Comparison of ENCODE assay signal across 16 mouse cellular contexts in genomic region chr6:6167339-6168126, GRCm38 (mm10).
"Had no signal": no experiment of that assay in that cellular context is flagged by ENCODE, and none has a peak within 500 bp of the region (broad histone marks: within the 10 kb centered on the region; RNA-seq: fewer than 3 reads in every experiment).

No protein-coding gene starts in this region.

- H3K27ac ChIP-seq: liver, embryonic 13.5 days; lung, embryonic 15.5 days; macrophage; midbrain, embryonic 12.5 days; stomach, embryonic 15.5 days had no signal

- H3K4me1 ChIP-seq: liver, embryonic 13.5 days; megakaryocyte, embryonic 14.5 days; stomach, embryonic 15.5 days had no signal

- H3K4me3 ChIP-seq: limb, embryonic 12.5 days; liver, embryonic 13.5 days; lung, embryonic 15.5 days; megakaryocyte, embryonic 14.5 days; midbrain, embryonic 12.5 days; stomach, embryonic 15.5 days had no signal

- H3K27me3 ChIP-seq: limb, embryonic 12.5 days; liver, embryonic 13.5 days; lung, embryonic 15.5 days; stomach, embryonic 15.5 days had no signal

- H3K4me2 ChIP-seq: limb, embryonic 12.5 days; liver, embryonic 13.5 days; lung, embryonic 15.5 days; midbrain, embryonic 12.5 days; stomach, embryonic 15.5 days had no signal

- H3K9me3 ChIP-seq: limb, embryonic 12.5 days; liver, embryonic 13.5 days; lung, embryonic 15.5 days; midbrain, embryonic 12.5 days; stomach, embryonic 15.5 days had no signal

- ATAC-seq: liver, postnatal 0 days had no signal

- DNase-seq: kidney, postnatal 36 days; layer of hippocampus, adult 9-11 months; layer of hippocampus, postnatal 36 days; liver; liver, embryonic 13.5 days; liver, postnatal 0 days; lung, postnatal 14 days; right cerebral cortex, postnatal 14 days; thymus, adult 2 months; thymus, postnatal 25 days had no signal

- H3K9ac ChIP-seq: limb, embryonic 12.5 days; liver, embryonic 13.5 days; liver, postnatal 0 days; lung, embryonic 15.5 days; midbrain, embryonic 12.5 days; stomach, embryonic 15.5 days had no signal

- H3K36me3 ChIP-seq: limb, embryonic 12.5 days; lung, embryonic 15.5 days; midbrain, embryonic 12.5 days; stomach, embryonic 15.5 days had no signal
